Mouse (Mus musculus) frontal cortex, adult 2 months (tissue): Measurements from ENCODE around the gene Cypt3. TPM values are rescaled to one million over a fixed set of nuclear protein-coding genes. Genes with fewer than 3 reads are reported as not detected.
A peak's percentile ranks its signal among the peaks of the same experiment; 100 is the strongest.

Source experiments
- DNase-seq, 2 experiments: peaks; one replicate each; pipeline ENCODE4 v3.0.0; 2022; ENCODE audit warnings: low spot score in 1 of 2; ENCODE audit errors: extremely low spot score in 1 of 2
- polyA plus RNA-seq: library from polyadenylated mRNA; depleted of rRNA; stranded (reverse); fragments of >200 nt; gene quantifications from 2 replicates; pipeline ENCODE4 v1.2.3, GENCODE M21; 2012; rRNA removed

Cypt3 gene
- polyA plus RNA-seq = not detected in 2 replicates

GRCm38 (mm10) chrX:153558293-153558692, at the start of gene Cypt3:
Cypt3 (plus strand) TSS chrX:153558593.
- DNase-seq = no peak

GRCm38 (mm10) chrX:153515491-153515890, 42.9 kb upstream of the Cypt3 start:
- no peak for DNase-seq

DNA sequence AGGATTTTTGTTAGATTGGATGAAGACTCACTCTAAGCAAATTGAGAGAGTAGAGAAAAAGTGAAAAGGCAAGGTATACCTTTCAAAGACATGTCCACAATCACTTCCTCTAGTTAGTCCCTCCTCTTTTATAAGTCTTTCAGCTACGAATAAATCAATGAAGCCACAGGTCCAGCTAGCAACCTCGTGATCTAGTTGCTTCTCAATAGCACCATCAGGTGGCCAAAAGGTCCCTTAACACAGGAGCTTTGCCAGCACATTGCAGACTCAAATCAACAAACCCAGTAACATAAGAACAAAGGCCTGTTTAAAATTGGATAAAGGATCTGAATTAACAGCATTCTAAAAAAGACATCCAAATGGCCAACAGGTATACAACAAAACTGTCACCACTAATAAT, 30.0 kb upstream of the Cypt3 start:
- peak in 1 of 2 experiments; percentile 10 for DNase-seq

GRCm38 (mm10) chrX:153556634-153557033, 1.8 kb upstream of the Cypt3 start:
- DNase-seq = no peak

GRCm38 (mm10) chrX:153564650-153565049, 6.3 kb downstream of the Cypt3 start:
- DNase-seq = no peak

GRCm38 (mm10) chrX:153599583-153599982, 41.2 kb downstream of the Cypt3 start:
- DNase-seq = no peak

Other genes starting within 250 kb of the Cypt3 start
- gene Ubqln2, start 60.4 kb upstream of the Cypt3 start, polyA plus RNA-seq = 136 and 146 TPM in 2 replicates
- gene Kctd12b, start 137.8 kb downstream of the Cypt3 start, polyA plus RNA-seq = 2.6 and 3.5 TPM in 2 replicates
- 82.4 and 95.9 TPM in 2 replicates for gene Nbdy, start 165.0 kb downstream of the Cypt3 start, polyA plus RNA-seq